Mouse (Mus musculus) bone marrow, adult 2 months (tissue): ENCODE results near the gene Armc5.
A peak's percentile ranks its signal among the peaks of the same experiment; 100 is the strongest.

ENCODE experiments used
- CTCF ChIP-seq: fragments of 200-500 bp; IDR thresholded peaks from 2 replicates; pipeline ENCODE4 v1.5.1; 2011; ENCODE audit warnings: low read length, control low read depth; ENCODE audit not compliant: control insufficient read depth, insufficient read depth
- POLR2A ChIP-seq: fragments of 200-500 bp; IDR thresholded peaks from 2 replicates; pipeline ENCODE4 v1.6.1; 2011; ENCODE audit warnings: low read depth, mild to moderate bottlenecking, control low read depth, low read length, borderline replicate concordance; ENCODE audit not compliant: control insufficient read depth

DNA sequence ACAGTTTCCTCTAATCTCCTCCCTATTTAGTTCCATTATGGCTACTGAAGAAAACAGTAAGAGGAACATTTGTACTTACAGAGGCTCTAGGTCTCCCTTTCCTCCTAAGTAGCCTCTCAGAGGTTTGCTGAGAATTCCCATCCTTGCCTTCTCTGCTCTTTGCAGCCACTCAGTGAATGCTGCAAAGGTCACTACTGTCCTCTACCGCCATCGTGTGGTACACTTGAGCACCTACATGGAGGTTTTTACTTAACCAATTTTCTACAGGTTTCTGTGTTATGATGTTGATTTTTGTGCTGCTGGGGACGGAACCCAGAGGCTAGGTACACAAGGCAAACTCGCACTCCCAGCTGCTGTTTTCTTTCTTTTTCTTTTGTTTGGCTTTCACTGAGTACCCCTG, 29.0 kb upstream of the Armc5 start:
- TF ChIP-seq POLR2A (no peak), CTCF (peak; percentile 78)
